Mouse (Mus musculus) kidney, postnatal 0 days (tissue): ENCODE measurements around the gene Crabp1. TPM values are rescaled to one million over a fixed set of nuclear protein-coding genes. Genes with fewer than 3 reads are reported as not detected.

ENCODE experiments used
- ATAC-seq: fragments of 200-750 bp; cut with Nextera tagmentation; replicated peaks from 2 replicates; pipeline ENCODE4 v1.8.0; 2017; ENCODE audit warnings: low read depth, moderate number of reproducible peaks, moderate TSS enrichment, moderate library complexity; ENCODE audit not compliant: low FRiP score
- DNase-seq: peaks from one replicate; pipeline ENCODE4 v3.0.0-alpha.2; 2016; ENCODE audit warnings: low spot score
- H3K27ac ChIP-seq: fragments of 300-500 bp; sonication (generic); 2 replicates; pipeline ENCODE4 v1.5.1; 2014; ENCODE audit warnings: mild to moderate bottlenecking
- H3K27me3 ChIP-seq: fragments of 300-500 bp; sonication (generic); 2 replicates; pipeline ENCODE4 v1.6.1; 2014; ENCODE audit warnings: low read length, mixed read lengths; ENCODE audit not compliant: insufficient read depth
- H3K36me3 ChIP-seq: fragments of 300-500 bp; sonication (generic); 2 replicates; pipeline ENCODE4 v1.6.1; 2014; ENCODE audit warnings: low read length, mixed read lengths; ENCODE audit not compliant: insufficient read depth
- H3K4me1 ChIP-seq: fragments of 300-500 bp; sonication (generic); replicated peaks from 2 replicates; pipeline ENCODE4 v1.6.1; 2014; ENCODE audit warnings: antibody characterized with exemption, low read length, mixed read lengths; ENCODE audit not compliant: insufficient read depth
- H3K4me2 ChIP-seq: fragments of 300-500 bp; sonication (generic); 2 replicates; pipeline ENCODE4 v1.6.1; 2014; ENCODE audit warnings: mild to moderate bottlenecking, low read length, moderate library complexity, mixed read lengths
- H3K4me3 ChIP-seq: fragments of 300-500 bp; sonication (generic); replicated peaks from 2 replicates; pipeline ENCODE4 v1.5.1; 2014; ENCODE audit warnings: low read depth, low read length
- H3K9ac ChIP-seq: fragments of 300-500 bp; sonication (generic); 2 replicates; pipeline ENCODE4 v1.6.1; 2014; ENCODE audit warnings: low read depth, low read length
- H3K9me3 ChIP-seq: fragments of 300-500 bp; sonication (generic); replicated peaks from 2 replicates; pipeline ENCODE4 v1.6.1; 2016; ENCODE audit warnings: low read length, inconsistent platforms, mixed read lengths
- CTCF ChIP-seq: IDR thresholded peaks from 2 replicates; pipeline ENCODE4 v1.5.1; 2016; ENCODE audit warnings: antibody characterized with exemption, low read depth, mild to moderate bottlenecking, moderate library complexity
- WGBS: fragments of 180-500 bp; shearing (Covaris S2); extraction: QIAGEN DNeasy Blood & Tissue Kit; methylation state at CpG from one replicate; pipeline ENCODE4 v1.1.7; 2014; 5-methylcytosine and 5-hydroxymethylcytosine counted together
- polyA plus RNA-seq: library from polyadenylated mRNA; unstranded; fragments of >200 nt; fragmentation: Nextera tagmentation; extraction: Ambion mirVana; gene quantifications from 2 replicates; pipeline ENCODE4 v1.2.1, GENCODE M21; 2015

Crabp1 gene
- polyA plus RNA-seq, 1 experiment from 2014 or later = 14.3 TPM

DNA sequence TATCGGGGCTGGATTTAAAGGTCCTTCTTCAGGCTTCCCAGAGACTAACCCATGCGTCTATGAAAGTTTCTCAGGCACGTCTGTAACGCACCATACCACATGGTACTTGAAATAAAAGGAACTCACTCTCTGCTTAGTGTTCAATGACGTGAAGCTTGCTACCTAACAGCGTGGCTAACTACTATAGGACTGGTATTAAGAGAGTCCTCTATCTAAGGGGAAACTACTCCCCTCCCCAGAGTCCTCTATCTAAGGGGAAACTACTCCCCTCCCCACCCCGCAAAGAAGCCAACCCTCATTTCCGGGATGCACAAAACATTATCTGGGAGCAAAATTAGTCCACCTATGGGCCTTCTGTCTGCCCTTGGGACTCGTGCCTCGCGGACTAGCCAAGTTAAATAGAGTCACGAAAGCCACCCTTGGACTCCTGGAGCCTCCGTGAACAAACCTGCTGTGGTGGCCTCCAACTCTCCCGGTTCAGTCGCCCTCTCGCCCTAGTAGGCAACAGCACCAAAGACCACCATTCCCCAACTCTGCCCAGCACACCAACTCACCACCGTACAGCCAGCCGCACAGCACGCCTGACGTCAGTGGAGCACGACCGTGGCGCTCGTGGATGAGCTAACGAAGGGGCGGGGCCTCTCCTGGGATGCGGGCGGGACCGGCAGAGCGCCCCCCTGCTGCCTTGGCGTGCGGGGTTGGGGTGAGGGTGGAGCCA lies 30.5 kb upstream of the Crabp1 start, which contains the start of gene Wdr61:
Gene Wdr61 (minus strand): TSS at position 599 of the 718 bp plus-strand sequence.
- Histone ChIP-seq H3K9ac (peak within 1 kb of the TSS; percentile 73), H3K9me3 (no peaks in the 10 kb centered on the region), H3K27ac (no peak within 1 kb of the TSS), H3K36me3 (peaks cover 6% of the 10 kb centered on the region; the same call in 1 of the 2 replicates), H3K27me3 (no peaks in the 10 kb centered on the region), H3K4me2 (peak within 1 kb of the TSS; percentile 69), H3K4me3 (peak within 1 kb of the TSS; percentile 60), H3K4me1 (no peaks in the 10 kb centered on the region; the same call in 1 of the 2 replicates)
- peak; percentile 79 for TF ChIP-seq CTCF
- peak; percentile 97 for DNase-seq
- 2% methylated on average over 32 of the region's 32 CpGs for WGBS
- peak; percentile 97 for ATAC-seq

GRCm38 (mm10) chr9:54734639-54735252 lies 29.8 kb upstream of the Crabp1 start:
- Histone ChIP-seq H3K4me2 (peak overlapping the region; percentile 53), H3K4me1 (no peaks in the 10 kb centered on the region; the same call in 1 of the 2 replicates), H3K36me3 (no peaks in the 10 kb centered on the region), H3K27me3 (no peaks in the 10 kb centered on the region), H3K9ac (no peak overlapping the region), H3K27ac (no peak overlapping the region), H3K9me3 (no peaks in the 10 kb centered on the region), H3K4me3 (peak overlapping the region; percentile 60)
- DNase-seq = no peak
- no peak for TF ChIP-seq CTCF
- ATAC-seq = no peak
- WGBS = 19% methylated on average over 11 of the region's 11 CpGs

GRCm38 (mm10) chr9:54736284-54736701 lies 28.3 kb upstream of the Crabp1 start:
- no peaks in the 10 kb centered on the region for H3K27me3 ChIP-seq
- no peak for ATAC-seq
- 0 out of 2 replicates have a peak overlapping the region, but pooled peaks have one; percentile 15 for H3K9ac ChIP-seq
- peak; percentile 84 for TF ChIP-seq CTCF
- no peak overlapping the region for H3K27ac ChIP-seq
- H3K4me3 ChIP-seq = no peak overlapping the region
- 24% methylated on average over 9 of the region's 9 CpGs for WGBS
- no peaks in the 10 kb centered on the region for H3K36me3 ChIP-seq
- H3K4me2 ChIP-seq = 0 out of 2 replicates have a peak overlapping the region, but pooled peaks have one; percentile 15
- no peaks in the 10 kb centered on the region for H3K9me3 ChIP-seq
- DNase-seq = peak; percentile 88
- H3K4me1 ChIP-seq = no peaks in the 10 kb centered on the region; the same call in 1 of the 2 replicates

DNA sequence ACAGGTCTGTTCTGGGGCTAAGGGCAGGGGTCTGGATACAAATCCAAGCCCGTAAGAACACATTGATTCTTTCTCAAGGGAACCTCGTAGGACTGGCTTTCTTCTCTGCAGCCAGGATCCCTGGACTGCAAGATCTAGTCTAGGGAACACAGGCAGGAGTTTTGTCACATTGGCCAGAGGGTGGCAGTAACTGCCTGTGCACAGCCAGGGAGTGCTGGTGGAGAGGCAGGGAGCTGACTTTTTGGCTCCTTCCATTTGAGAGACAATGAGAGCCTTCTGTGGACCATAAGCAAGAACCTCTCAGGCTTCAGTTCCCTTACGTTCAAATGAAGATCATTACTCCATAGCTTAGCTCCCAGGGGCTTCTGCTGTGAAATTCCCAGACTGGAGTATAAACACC lies 26.2 kb upstream of the Crabp1 start:
- no peak overlapping the region for H3K4me3 ChIP-seq
- no peak overlapping the region for H3K4me2 ChIP-seq
- H3K27me3 ChIP-seq = no peaks in the 10 kb centered on the region
- H3K36me3 ChIP-seq = no peaks in the 10 kb centered on the region
- no peaks in the 10 kb centered on the region for H3K9me3 ChIP-seq
- peak; percentile 87 for TF ChIP-seq CTCF
- H3K9ac ChIP-seq = no peak overlapping the region
- DNase-seq (peak; percentile 81), ATAC-seq (no peak)
- H3K27ac ChIP-seq = no peak overlapping the region
- 23% methylated on average over 3 of the region's 3 CpGs for WGBS
- no peaks in the 10 kb centered on the region; the same call in 1 of the 2 replicates for H3K4me1 ChIP-seq

- H3K36me3 ChIP-seq = no peaks in the 10 kb centered on the region
- ATAC-seq (no peak), DNase-seq (no peak)
- no peak overlapping the region for H3K4me3 ChIP-seq
- H3K4me2 ChIP-seq = no peak overlapping the region
- TF ChIP-seq CTCF = no peak
- H3K4me1 ChIP-seq = peaks cover 4% of the 10 kb centered on the region; the same call in 1 of the 2 replicates
- no peaks in the 10 kb centered on the region for H3K27me3 ChIP-seq
- H3K9ac ChIP-seq = no peak overlapping the region
- WGBS = 78% methylated on average over 4 of the region's 4 CpGs
- H3K27ac ChIP-seq = no peak overlapping the region
- no peaks in the 10 kb centered on the region for H3K9me3 ChIP-seq
Measured at GRCm38 (mm10) chr9:54743891-54744290, 20.7 kb upstream of the Crabp1 start.

DNA sequence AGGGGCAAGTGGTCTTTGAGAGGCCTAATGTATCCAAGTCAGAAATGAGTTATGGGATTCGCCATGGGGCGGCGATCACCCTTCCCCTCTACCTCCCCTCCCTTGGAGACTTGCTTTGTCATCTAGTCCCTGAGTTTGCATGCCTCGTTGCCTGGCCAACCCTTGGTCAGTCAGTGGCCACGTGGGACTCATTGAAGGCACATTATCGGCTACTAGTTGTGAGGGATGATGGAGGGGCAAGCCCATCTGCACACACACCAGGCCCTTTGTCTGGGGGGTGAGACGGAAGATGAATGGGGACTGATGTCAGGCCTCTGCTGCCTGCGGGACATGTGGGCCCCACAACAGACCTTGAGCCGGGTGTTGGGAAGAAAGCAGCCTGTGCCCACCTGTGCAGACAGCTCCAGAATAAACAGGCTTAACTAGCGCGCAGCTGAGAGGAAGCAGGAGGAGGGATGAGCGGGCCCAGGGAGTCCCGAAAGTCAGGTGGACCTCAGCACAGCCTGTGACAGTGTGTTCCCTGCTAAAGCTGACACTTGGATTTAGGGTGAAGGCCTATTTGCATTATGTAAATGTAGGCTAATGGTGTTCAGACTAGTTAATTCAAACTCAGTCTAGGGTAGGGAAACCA lies 18.7 kb upstream of the Crabp1 start:
- Histone ChIP-seq H3K4me2 (no peak overlapping the region), H3K4me1 (peaks cover 4% of the 10 kb centered on the region; the same call in 1 of the 2 replicates), H3K27ac (no peak overlapping the region), H3K36me3 (no peaks in the 10 kb centered on the region), H3K4me3 (no peak overlapping the region), H3K9ac (no peak overlapping the region), H3K27me3 (no peaks in the 10 kb centered on the region), H3K9me3 (no peaks in the 10 kb centered on the region)
- 43% methylated on average over 13 of the region's 13 CpGs for WGBS
- no peak for ATAC-seq
- no peak for DNase-seq
- TF ChIP-seq CTCF = no peak
